Comparison of ENCODE assay signal across 8 mouse cellular contexts in genomic region chr10:8213906-8214421, GRCm38 (mm10).
DNase-seq lines count a peak whose midpoint lies in the region; ATAC-seq and TF ChIP-seq lines count a peak whose summit lies in the region.

No protein-coding gene starts in this region.

- H3K4me2 ChIP-seq in hindbrain, postnatal 0 days (ENCODE audit: low read depth, low read length) = peak overlapping the region; percentile 39
- peak overlapping the region; percentile 35 for H3K4me2 ChIP-seq in liver, embryonic 11.5 days
- peak overlapping the region; percentile 38 for H3K4me2 ChIP-seq in neural tube, embryonic 12.5 days (replicated peaks)

- no peak overlapping the region for H3K4me3 ChIP-seq in hindbrain, postnatal 0 days (ENCODE audit: low read length)
- H3K4me3 ChIP-seq in liver, embryonic 11.5 days (ENCODE audit: low read depth, low read length) = no peak overlapping the region
- H3K4me3 ChIP-seq in neural tube, embryonic 12.5 days = no peak overlapping the region

- no peak for ATAC-seq in hindbrain, postnatal 0 days
- peak; percentile 51; the same call in 1 of the 2 replicates for ATAC-seq in liver, embryonic 11.5 days (replicated peaks; ENCODE audit: low FRiP score)
- peak; percentile 75 for ATAC-seq in neural tube, embryonic 12.5 days (ENCODE audit: low FRiP score, low read depth)

- WGBS in hindbrain, postnatal 0 days = 36% methylated on average over 16 of the region's 16 CpGs
- WGBS in liver, embryonic 11.5 days = 41% methylated on average over 16 of the region's 16 CpGs
- WGBS in neural tube, embryonic 12.5 days = 15% methylated on average over 16 of the region's 16 CpGs

- no peak overlapping the region for H3K9ac ChIP-seq in hindbrain, postnatal 0 days (replicated peaks; ENCODE audit: low read length)
- H3K9ac ChIP-seq in liver, embryonic 11.5 days (ENCODE audit: low read depth, low read length) = no peak overlapping the region
- 0 out of 2 replicates have a peak overlapping the region, but pooled peaks have one; percentile 14 for H3K9ac ChIP-seq in neural tube, embryonic 12.5 days

- no peaks in the 10 kb centered on the region for H3K27me3 ChIP-seq in hindbrain, postnatal 0 days (ENCODE audit: insufficient read depth, low read length)
- H3K27me3 ChIP-seq in liver, embryonic 11.5 days (replicated peaks; ENCODE audit: control insufficient read depth, insufficient read depth, low read length) = no peaks in the 10 kb centered on the region
- no peaks in the 10 kb centered on the region for H3K27me3 ChIP-seq in neural tube, embryonic 12.5 days (replicated peaks)

- no peaks in the 10 kb centered on the region for H3K36me3 ChIP-seq in hindbrain, postnatal 0 days (ENCODE audit: insufficient read depth, low read length)
- H3K36me3 ChIP-seq in liver, embryonic 11.5 days (ENCODE audit: control insufficient read depth, insufficient read depth, low read length) = no peaks in the 10 kb centered on the region
- no peaks in the 10 kb centered on the region for H3K36me3 ChIP-seq in neural tube, embryonic 12.5 days

- no peaks in the 10 kb centered on the region; the same call in 1 of the 2 replicates for H3K4me1 ChIP-seq in hindbrain, postnatal 0 days (ENCODE audit: insufficient read depth, low read length)
- peaks cover 5% of the 10 kb centered on the region; the same call in 1 of the 2 replicates for H3K4me1 ChIP-seq in liver, embryonic 11.5 days (replicated peaks; ENCODE audit: control insufficient read depth, insufficient read depth, low read length)
- peaks cover 21% of the 10 kb centered on the region; the same call in 1 of the 2 replicates for H3K4me1 ChIP-seq in neural tube, embryonic 12.5 days

- peak; percentile 79 for DNase-seq in 416B (ENCODE audit: low read depth)
- peak; percentile 57 for DNase-seq in adrenal gland, postnatal 25 days
- peak; percentile 11 for DNase-seq in hindbrain, postnatal 0 days (ENCODE audit: low spot score)
- no peak for DNase-seq in liver, embryonic 11.5 days (ENCODE audit: low spot score)
- DNase-seq in adipocyte (ENCODE audit: low spot score) = no peak
- DNase-seq in urinary bladder, postnatal 25 days (ENCODE audit: low spot score) = no peak
- no peak for DNase-seq in right cerebral cortex, adult 18-20 months

- no peak for TF ChIP-seq CTCF in hindbrain, postnatal 0 days (IDR thresholded peaks at IDR 0.05; ENCODE audit: low read depth)

- H3K9me3 ChIP-seq in hindbrain, postnatal 0 days (ENCODE audit: low read length) = no peaks in the 10 kb centered on the region
- H3K9me3 ChIP-seq in liver, embryonic 11.5 days (ENCODE audit: control insufficient read depth, low read length) = no peaks in the 10 kb centered on the region
- H3K9me3 ChIP-seq in neural tube, embryonic 12.5 days = no peaks in the 10 kb centered on the region

- peak overlapping the region; percentile 32; the same call in 1 of the 2 replicates for H3K27ac ChIP-seq in hindbrain, postnatal 0 days
- H3K27ac ChIP-seq in liver, embryonic 11.5 days (ENCODE audit: low read depth, low read length) = no peak overlapping the region
- no peak overlapping the region; the same call in 1 of the 2 replicates for H3K27ac ChIP-seq in neural tube, embryonic 12.5 days

Comparison
In these comparisons a context has a peak if more than half of its experiments do, and no peak if none do; other contexts are left out.
1. DNase-seq: peak in 416B (single experiment), adrenal gland, postnatal 25 days (single experiment) and hindbrain, postnatal 0 days (single experiment); none in liver, embryonic 11.5 days (single experiment), adipocyte (single experiment), urinary bladder, postnatal 25 days (single experiment) and right cerebral cortex, adult 18-20 months (single experiment).
2. Peak in every context shown above with its lines, with median percentiles within 50 percentile points of each other: H3K4me2 ChIP-seq.